Mouse (Mus musculus) heart, postnatal 0 days (tissue): ENCODE data around the gene Gfod1.

Source experiments
- CTCF ChIP-seq: IDR thresholded peaks from 2 replicates; pipeline ENCODE4 v1.5.1; 2016; ENCODE audit warnings: antibody characterized with exemption, control low read depth, low read depth
- EP300 ChIP-seq: IDR thresholded peaks from 2 replicates; pipeline ENCODE4 v1.6.1; 2016; ENCODE audit warnings: antibody characterized with exemption, low read depth

GRCm38 (mm10) chr13:43272303-43273135 is 31.5 kb downstream of the Gfod1 start:
- no peak for TF ChIP-seq CTCF
- TF ChIP-seq EP300, result 0 out of 2 replicates have a peak, but pooled peaks have one; percentile 66
